Mouse (Mus musculus): ENCODE data around the gene Dbx1. TPM values are rescaled to one million over a fixed set of nuclear protein-coding genes. Genes with fewer than 3 reads are reported as not detected.

The Dbx1 gene
- not detected in 2 replicates for polyA plus RNA-seq (2015; fragmentation: Nextera tagmentation; extraction: Ambion mirVana)

DNA sequence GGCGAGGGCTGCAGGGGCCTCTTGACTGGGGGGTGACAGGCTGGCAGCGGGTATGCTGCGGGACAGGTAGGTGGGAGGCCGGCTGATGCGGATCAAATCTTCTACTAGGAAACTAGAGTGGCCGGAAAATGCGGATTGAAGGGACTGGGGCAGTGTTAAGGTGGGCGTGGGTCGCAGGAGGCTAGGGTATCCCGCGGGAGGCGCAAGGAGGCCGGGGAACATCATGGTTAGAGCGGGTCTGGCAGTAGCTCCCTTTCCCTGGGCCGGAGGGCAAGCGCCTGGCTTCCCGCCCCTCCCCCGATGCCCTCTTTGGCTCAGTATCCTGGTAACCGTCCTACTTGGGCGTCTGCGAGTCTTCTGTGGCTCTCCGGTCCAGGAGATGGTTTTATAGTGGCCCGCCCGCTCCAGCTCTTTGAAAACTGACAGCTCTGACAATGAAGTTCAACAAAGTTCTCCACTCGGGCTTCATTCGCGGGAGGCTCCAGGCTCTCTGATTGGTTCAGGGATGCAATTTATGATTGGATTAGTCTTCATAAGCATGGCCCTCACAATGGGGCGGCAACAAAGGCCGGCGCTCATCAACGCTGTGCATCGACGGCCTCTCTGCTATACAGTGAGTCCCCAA, at the start of gene Dbx1:
TSS of gene Dbx1 (minus strand) at position 359 of the 625 bp plus-strand sequence.
- Histone ChIP-seq H3K4me1 (ENCODE audit: insufficient read depth) (peaks cover 15% of the 10 kb centered on the region), H3K36me3 (replicated peaks; ENCODE audit: insufficient read depth, low read length) (no peaks in the 10 kb centered on the region), H3K4me3 (ENCODE audit: low read depth, low read length) (no peak within 1 kb of the TSS), H3K4me2 (ENCODE audit: low read depth, low read length) (no peak within 1 kb of the TSS), H3K9me3 (ENCODE audit: low read length) (no peaks in the 10 kb centered on the region), H3K9ac (replicated peaks) (no peak within 1 kb of the TSS), H3K27ac (ENCODE audit: low read depth) (no peak within 1 kb of the TSS), H3K27me3 (ENCODE audit: insufficient read depth, low read length) (peaks cover 91% of the 10 kb centered on the region)
- ATAC-seq (no peak), DNase-seq (no peak)
- TF ChIP-seq EP300 (IDR thresholded peaks at IDR 0.05; ENCODE audit: low read depth) = no peak
- TF ChIP-seq CTCF (IDR thresholded peaks at IDR 0.05; ENCODE audit: low read depth) = no peak
- 5% methylated on average over 33 of the region's 33 CpGs for WGBS (ENCODE audit: insufficient replicate concordance)

- no peak for ATAC-seq
- DNase-seq = no peak
- Histone ChIP-seq H3K36me3 (replicated peaks; ENCODE audit: insufficient read depth, low read length) (no peaks in the 10 kb centered on the region), H3K4me1 (ENCODE audit: insufficient read depth) (no peaks in the 10 kb centered on the region), H3K9ac (replicated peaks) (no peak overlapping the region), H3K27ac (ENCODE audit: low read depth) (no peak overlapping the region), H3K4me2 (ENCODE audit: low read depth, low read length) (no peak overlapping the region), H3K9me3 (ENCODE audit: low read length) (no peaks in the 10 kb centered on the region), H3K27me3 (ENCODE audit: insufficient read depth, low read length) (peaks cover 36% of the 10 kb centered on the region), H3K4me3 (ENCODE audit: low read depth, low read length) (no peak overlapping the region)
- 10% methylated on average over 9 of the region's 9 CpGs for WGBS (ENCODE audit: insufficient replicate concordance)
- no peak for TF ChIP-seq CTCF (IDR thresholded peaks at IDR 0.05; ENCODE audit: low read depth)
- TF ChIP-seq EP300 (IDR thresholded peaks at IDR 0.05; ENCODE audit: low read depth) = no peak
Measured at GRCm38 (mm10) chr7:49678826-49679377, 42.3 kb upstream of the Dbx1 start.

DNA sequence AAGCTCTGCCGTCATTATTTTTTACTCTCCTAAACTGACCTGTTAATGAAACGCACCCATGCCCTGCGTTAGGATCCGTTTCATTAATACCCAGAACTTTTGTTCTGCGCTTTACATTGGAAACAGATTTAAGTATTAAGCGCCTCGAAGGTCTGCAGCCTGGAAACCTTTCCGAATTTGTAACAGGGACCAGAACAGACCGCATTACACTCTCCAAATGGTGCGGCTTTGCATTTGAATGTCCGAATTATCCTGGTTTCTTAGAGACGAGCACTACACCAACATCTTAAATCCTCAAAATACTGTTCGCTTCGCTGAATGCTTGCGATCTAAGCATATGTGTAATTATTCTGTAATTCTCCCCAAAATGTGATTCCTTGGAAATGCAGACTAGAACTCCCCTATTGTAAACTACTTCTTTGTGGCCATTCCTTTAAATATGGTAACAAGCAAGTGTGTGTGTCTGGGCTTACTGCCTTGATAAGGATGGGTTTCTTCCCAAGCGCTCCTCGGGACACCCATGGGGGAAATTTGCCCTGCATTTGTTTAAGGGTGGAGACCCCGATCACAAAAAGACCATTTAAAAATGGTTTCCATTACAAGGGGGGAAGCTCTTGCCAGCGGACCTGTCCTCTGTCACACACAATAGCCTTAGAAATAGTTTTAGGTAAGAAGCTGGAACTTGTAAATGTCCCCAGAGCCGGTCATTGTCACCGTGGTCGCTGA, 41.6 kb upstream of the Dbx1 start:
- Histone ChIP-seq H3K4me1 (ENCODE audit: insufficient read depth) (no peaks in the 10 kb centered on the region), H3K9me3 (ENCODE audit: low read length) (no peaks in the 10 kb centered on the region), H3K36me3 (replicated peaks; ENCODE audit: insufficient read depth, low read length) (no peaks in the 10 kb centered on the region), H3K4me2 (ENCODE audit: low read depth, low read length) (no peak overlapping the region), H3K4me3 (ENCODE audit: low read depth, low read length) (no peak overlapping the region), H3K27me3 (ENCODE audit: insufficient read depth, low read length) (peaks cover 33% of the 10 kb centered on the region), H3K9ac (replicated peaks) (no peak overlapping the region), H3K27ac (ENCODE audit: low read depth) (no peak overlapping the region)
- DNase-seq (no peak), ATAC-seq (no peak)
- WGBS (ENCODE audit: insufficient replicate concordance) = 6% methylated on average over 22 of the region's 22 CpGs
- TF ChIP-seq EP300 (IDR thresholded peaks at IDR 0.05; ENCODE audit: low read depth) (no peak), CTCF (IDR thresholded peaks at IDR 0.05; ENCODE audit: low read depth) (no peak)

GRCm38 (mm10) chr7:49677166-49677565, 40.5 kb upstream of the Dbx1 start:
- ATAC-seq = no peak
- Histone ChIP-seq H3K9me3 (ENCODE audit: low read length) (no peaks in the 10 kb centered on the region), H3K27ac (ENCODE audit: low read depth) (no peak overlapping the region), H3K27me3 (ENCODE audit: insufficient read depth, low read length) (peaks cover 33% of the 10 kb centered on the region), H3K4me3 (ENCODE audit: low read depth, low read length) (no peak overlapping the region), H3K4me2 (ENCODE audit: low read depth, low read length) (no peak overlapping the region), H3K4me1 (ENCODE audit: insufficient read depth) (no peaks in the 10 kb centered on the region), H3K9ac (replicated peaks) (no peak overlapping the region), H3K36me3 (replicated peaks; ENCODE audit: insufficient read depth, low read length) (no peaks in the 10 kb centered on the region)
- no peak for TF ChIP-seq EP300 (IDR thresholded peaks at IDR 0.05; ENCODE audit: low read depth)
- TF ChIP-seq CTCF (IDR thresholded peaks at IDR 0.05; ENCODE audit: low read depth) = no peak
- 3% methylated on average over 9 of the region's 9 CpGs for WGBS (ENCODE audit: insufficient replicate concordance)
- DNase-seq = no peak

DNA sequence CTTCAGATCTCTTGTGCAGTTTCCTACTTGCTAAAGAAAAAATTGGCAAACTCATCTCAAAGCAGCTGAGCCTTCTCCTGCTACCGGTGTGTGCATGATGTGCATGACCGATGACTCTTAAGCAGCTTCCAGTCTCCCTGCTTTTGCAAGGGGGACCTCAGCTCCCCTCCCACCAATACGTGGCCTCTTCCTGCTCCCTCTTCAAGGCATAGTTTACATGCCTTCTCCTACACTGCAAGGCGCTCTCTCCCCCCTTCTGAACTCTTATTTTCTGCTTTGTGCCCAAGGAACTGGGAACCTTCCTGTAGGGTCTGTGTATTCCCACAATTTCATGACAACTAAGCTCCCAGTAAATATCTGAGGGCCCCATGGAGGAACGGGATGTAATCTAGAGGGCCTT, 40.0 kb upstream of the Dbx1 start:
- no peak overlapping the region for H3K4me3 ChIP-seq (ENCODE audit: low read depth, low read length)
- H3K9ac ChIP-seq (replicated peaks) = no peak overlapping the region
- 13% methylated on average over 5 of the region's 5 CpGs for WGBS (ENCODE audit: insufficient replicate concordance)
- peaks cover 33% of the 10 kb centered on the region for H3K27me3 ChIP-seq (ENCODE audit: insufficient read depth, low read length)
- H3K9me3 ChIP-seq (ENCODE audit: low read length) = no peaks in the 10 kb centered on the region
- H3K27ac ChIP-seq (ENCODE audit: low read depth) = no peak overlapping the region
- no peaks in the 10 kb centered on the region for H3K4me1 ChIP-seq (ENCODE audit: insufficient read depth)
- no peak overlapping the region for H3K4me2 ChIP-seq (ENCODE audit: low read depth, low read length)
- no peak for DNase-seq
- H3K36me3 ChIP-seq (replicated peaks; ENCODE audit: insufficient read depth, low read length) = no peaks in the 10 kb centered on the region
- TF ChIP-seq CTCF (IDR thresholded peaks at IDR 0.05; ENCODE audit: low read depth) = no peak
- TF ChIP-seq EP300 (IDR thresholded peaks at IDR 0.05; ENCODE audit: low read depth) = no peak
- ATAC-seq = no peak

- 83% methylated on average over 13 of the region's 13 CpGs for WGBS (ENCODE audit: insufficient replicate concordance)
- TF ChIP-seq EP300 (IDR thresholded peaks at IDR 0.05; ENCODE audit: low read depth) = no peak
- TF ChIP-seq CTCF (IDR thresholded peaks at IDR 0.05; ENCODE audit: low read depth) = no peak
- ATAC-seq = no peak
Measured at GRCm38 (mm10) chr7:49668260-49668857, 31.7 kb upstream of the Dbx1 start.

More at GRCm38 (mm10) chr7:49668260-49668857, 31.7 kb upstream of the Dbx1 start:
- Histone ChIP-seq H3K36me3 (replicated peaks; ENCODE audit: insufficient read depth, low read length) (no peaks in the 10 kb centered on the region), H3K4me3 (ENCODE audit: low read depth, low read length) (no peak overlapping the region), H3K9me3 (ENCODE audit: low read length) (no peaks in the 10 kb centered on the region), H3K4me1 (ENCODE audit: insufficient read depth) (no peaks in the 10 kb centered on the region), H3K27ac (ENCODE audit: low read depth) (no peak overlapping the region), H3K27me3 (ENCODE audit: insufficient read depth, low read length) (no peaks in the 10 kb centered on the region), H3K9ac (replicated peaks) (no peak overlapping the region), H3K4me2 (ENCODE audit: low read depth, low read length) (no peak overlapping the region)
- no peak for DNase-seq

Measured in liver, postnatal 0 days (tissue).